ENCODE assay signal across 8 mouse cellular contexts in genomic region chr6:90463228-90463862, GRCm38 (mm10). TPM values are rescaled to one million over a fixed set of nuclear protein-coding genes. Genes with fewer than 3 reads are reported as not detected.
A peak's percentile ranks its signal among the peaks of the same experiment; 100 is the strongest.
DNase-seq lines count a peak whose midpoint lies in the region; ATAC-seq lines count a peak whose summit lies in the region.

No protein-coding gene starts in this region.

- H3K9me3 ChIP-seq in hindbrain, embryonic 16.5 days (ENCODE audit: control insufficient read depth, low read length) = no peaks in the 10 kb centered on the region

- under 1% methylated on average over 31 of the region's 31 CpGs for WGBS in hindbrain, embryonic 16.5 days

- H3K36me3 ChIP-seq in hindbrain, embryonic 16.5 days (ENCODE audit: control insufficient read depth, insufficient read depth, low read length) = no peaks in the 10 kb centered on the region

- H3K4me1 ChIP-seq in hindbrain, embryonic 16.5 days (ENCODE audit: control insufficient read depth, insufficient read depth, low read depth, low read length) = peaks cover 18% of the 10 kb centered on the region

- peak; percentile 95 for DNase-seq in adrenal gland, postnatal 14 days
- peak; percentile 85 for DNase-seq in embryo, embryonic 10 days (ENCODE audit: low spot score)
- DNase-seq in gastrocnemius, postnatal 10 days = peak; percentile 86
- peak; percentile 89 for DNase-seq in left cerebral cortex, adult 11 months (ENCODE audit: low spot score)
- DNase-seq in lung, postnatal 10 days = peak; percentile 96
- DNase-seq in right cerebral cortex, adult 18-20 months = peak; percentile 91

- ATAC-seq in hindbrain, embryonic 16.5 days = peak; percentile 84
- ATAC-seq in CD4-positive, CD25-positive, alpha-beta regulatory T cell, adult 4 months = no peak

- H3K9ac ChIP-seq in hindbrain, embryonic 16.5 days (ENCODE audit: low read depth, low read length) = peak overlapping the region; percentile 82

- 0 out of 2 replicates have a peak, but pooled peaks cover 7% of the 10 kb centered on the region for H3K27me3 ChIP-seq in hindbrain, embryonic 16.5 days (replicated peaks; ENCODE audit: control insufficient read depth, insufficient read depth, low read length)

- peak overlapping the region; percentile 83 for H3K4me3 ChIP-seq in hindbrain, embryonic 16.5 days (ENCODE audit: low read length)

- peak overlapping the region; percentile 83 for H3K27ac ChIP-seq in hindbrain, embryonic 16.5 days (ENCODE audit: low read depth, low read length)

- H3K4me2 ChIP-seq in hindbrain, embryonic 16.5 days (ENCODE audit: low read length) = peak overlapping the region; percentile 100

RNA-seq across cellular contexts. Expression of gene Klf15, which starts 1.0 kb away (rescaled TPM):
- 38.0 and 40.0 TPM in 2 replicates for total RNA-seq in adrenal gland, postnatal 14 days (2021)
- 10 to 100 TPM in 1 of 2 experiments, 1 to 10 TPM in 1; 8.6 to 17.2 TPM for total RNA-seq in gastrocnemius, postnatal 10 days (2021)
- polyA plus RNA-seq in hindbrain, embryonic 16.5 days (2015; fragmentation: Nextera tagmentation; extraction: Ambion mirVana) = 20.9 and 25.1 TPM in 2 replicates
- not detected for polyA plus RNA-seq in CD4-positive, CD25-positive, alpha-beta regulatory T cell, adult 4 months (2017; shearing (Covaris generic))

RNA-seq across cellular contexts. Expression of gene Aldh1l1, which starts 22.9 kb away (rescaled TPM):
- total RNA-seq in adrenal gland, postnatal 14 days (2021) = 66.2 and 130 TPM in 2 replicates
- 1 to 10 TPM; 3.3 to 3.7 TPM for total RNA-seq in gastrocnemius, postnatal 10 days (2021)
- polyA plus RNA-seq in hindbrain, embryonic 16.5 days (2015; fragmentation: Nextera tagmentation; extraction: Ambion mirVana) = 89.0 and 101 TPM in 2 replicates
- 1 to 10 TPM; 1.4 to 5.1 TPM for polyA plus RNA-seq in CD4-positive, CD25-positive, alpha-beta regulatory T cell, adult 4 months (2017; shearing (Covaris generic))

RNA-seq across cellular contexts. Expression of gene Cfap100, which starts 34.7 kb away (rescaled TPM):
- total RNA-seq in adrenal gland, postnatal 14 days (2021) = 0.67 and 1.4 TPM in 2 replicates
- total RNA-seq in gastrocnemius, postnatal 10 days (2021) = under 1 TPM; 0.34 to 0.47 TPM
- 7.5 and 10.3 TPM in 2 replicates for polyA plus RNA-seq in hindbrain, embryonic 16.5 days (2015; fragmentation: Nextera tagmentation; extraction: Ambion mirVana)
- not detected for polyA plus RNA-seq in CD4-positive, CD25-positive, alpha-beta regulatory T cell, adult 4 months (2017; shearing (Covaris generic))

Comparison
In these comparisons a context has a peak if more than half of its experiments do, and no peak if none do; other contexts are left out.
1. RNA of gene Aldh1l1, which starts 22.9 kb away (total RNA-seq): 66.2 to 130 TPM in adrenal gland, postnatal 14 days; 3.3 to 3.7 TPM in gastrocnemius, postnatal 10 days; every median in the first group is over 10 times any median in the second.
2. Peak in every context shown above with its lines, with median percentiles within 50 percentile points of each other: DNase-seq.